Mouse (Mus musculus): ENCODE measurements at regions not wholly inside any gene's neighbourhood (a gene's known extent, or its start where the extent isn't known, plus 50 kb on each side); places are given as distances from the start of the nearest gene placed in this dataset.

DNA sequence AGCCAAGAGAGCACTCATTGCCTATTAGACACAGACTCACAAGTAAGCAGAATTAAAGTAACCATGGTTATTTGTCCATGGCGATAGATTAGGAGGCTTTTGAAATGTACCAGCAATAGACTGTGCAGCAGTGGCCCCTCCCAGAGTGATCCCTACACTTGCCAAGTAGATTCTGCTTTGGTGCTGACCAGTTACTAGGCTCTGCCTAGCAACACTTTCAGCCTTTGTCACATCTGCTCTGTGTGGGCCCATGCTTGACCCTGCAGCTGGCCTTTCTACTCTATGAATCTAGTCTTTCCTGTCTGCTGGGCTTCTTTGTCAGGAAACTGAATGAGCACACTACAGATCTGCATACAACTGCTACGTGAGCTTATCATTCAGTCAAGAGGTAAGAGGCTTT, 215.5 kb upstream of the Egfl6 start:
- TF ChIP-seq POLR2A (IDR thresholded peaks at IDR 0.05; ENCODE audit: low read depth, low read length): no peak
- no peak for TF ChIP-seq CTCF (conservative IDR thresholded peaks at IDR 0.05; ENCODE audit: insufficient read depth, insufficient read length, low read depth, low read length)

Data from kidney, adult 2 months (tissue).